Mouse (Mus musculus) 416B (cell line): ENCODE results near the gene Hdac7.
A peak's percentile ranks its signal among the peaks of the same experiment; 100 is the strongest.

Experiments used
- DNase-seq: peaks from one replicate; pipeline ENCODE4 v3.0.0; 2011; ENCODE audit warnings: low read depth

Hdac7 gene

DNA sequence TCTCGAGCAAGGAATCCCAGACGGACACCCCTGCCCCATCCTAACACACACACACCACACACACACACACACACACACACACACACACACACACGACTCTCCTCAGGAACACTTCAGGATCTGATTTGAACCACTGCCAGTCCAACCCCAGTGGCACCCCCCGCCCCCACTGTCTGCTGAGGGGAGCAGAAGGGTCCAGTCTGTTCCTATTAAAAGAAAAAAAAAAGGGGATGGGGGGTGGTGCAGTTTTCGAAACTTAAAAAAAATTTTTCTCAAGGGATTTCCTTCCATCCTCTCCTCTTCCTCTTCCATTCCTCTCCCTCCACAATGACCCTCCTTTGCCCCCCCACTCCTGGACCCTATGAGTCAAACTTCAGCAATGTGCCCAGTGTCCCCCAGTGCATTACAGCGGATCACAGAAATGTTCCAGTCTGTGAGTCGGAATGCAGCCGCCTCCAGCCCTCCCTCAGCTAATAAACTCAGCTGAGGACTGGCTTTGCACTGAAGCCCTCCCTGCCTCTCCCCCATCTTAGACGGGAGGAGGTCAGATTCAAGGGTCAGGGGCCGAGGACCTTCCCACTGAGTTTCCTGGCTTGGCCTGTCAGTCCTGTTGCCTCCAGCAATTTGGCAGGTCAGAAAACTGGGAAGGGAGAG, 12.2 kb downstream of the Hdac7 start:
- DNase-seq: no peak

DNA sequence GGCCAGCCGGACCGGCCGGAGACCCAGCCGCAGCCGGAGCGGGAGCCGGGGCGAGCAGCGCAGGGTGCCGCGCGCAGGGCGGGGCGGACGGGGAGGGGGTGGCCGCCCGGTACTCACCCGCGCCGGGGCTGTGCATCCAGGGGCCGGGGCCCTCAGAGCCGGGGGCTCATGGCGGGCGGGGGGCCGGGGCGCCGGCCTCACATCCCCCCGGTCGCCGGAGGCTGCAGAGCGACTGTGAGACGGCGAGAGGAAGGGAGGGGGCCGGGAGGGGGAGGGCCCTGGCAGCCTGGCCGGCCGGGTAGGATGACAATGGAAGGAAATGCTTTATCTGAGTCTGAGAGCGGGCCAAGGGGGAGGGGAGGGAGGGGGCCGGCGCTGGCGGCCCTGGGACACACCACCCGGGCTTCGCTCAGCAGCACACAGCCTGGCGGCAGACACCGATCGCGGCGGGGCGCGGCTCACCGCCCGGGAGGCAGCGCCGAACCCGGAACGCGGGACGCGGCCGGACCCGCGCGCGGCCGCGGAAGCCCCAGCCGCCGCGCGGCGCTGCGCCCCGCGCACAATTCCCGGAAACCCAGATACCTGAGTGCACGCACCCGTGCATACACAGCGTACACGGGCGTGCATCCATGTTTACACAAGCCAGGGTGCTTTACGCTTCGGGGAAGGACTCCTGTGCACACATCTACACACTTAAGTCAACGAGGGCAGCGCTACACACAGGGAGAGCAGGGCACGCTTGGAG, 12.9 kb downstream of the Hdac7 start:
- DNase-seq: peak; percentile 72

DNA sequence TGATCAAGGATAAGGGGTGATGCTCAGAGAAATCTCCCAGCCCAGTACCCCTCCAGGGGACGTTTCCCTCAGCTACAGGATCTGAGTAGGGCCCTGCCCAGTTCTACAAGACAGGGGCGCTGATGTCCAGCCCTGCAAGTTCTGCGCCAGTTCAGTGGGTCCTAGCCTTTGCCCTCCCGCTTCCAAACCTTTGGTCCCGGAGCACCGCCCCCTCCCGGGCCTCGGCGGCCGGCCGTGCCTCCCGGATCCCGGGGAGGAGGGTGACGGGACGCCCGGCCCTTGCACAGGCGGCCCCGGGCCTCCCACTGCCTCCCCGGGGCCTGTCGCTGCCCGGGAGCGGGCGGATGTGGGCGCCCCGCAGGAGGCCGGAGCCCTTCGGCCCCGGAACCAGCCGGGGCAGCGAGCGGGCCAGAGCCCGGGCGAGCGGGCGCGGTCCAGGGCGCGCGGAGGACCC, 13.5 kb downstream of the Hdac7 start:
- peak; percentile 41 for DNase-seq

DNA sequence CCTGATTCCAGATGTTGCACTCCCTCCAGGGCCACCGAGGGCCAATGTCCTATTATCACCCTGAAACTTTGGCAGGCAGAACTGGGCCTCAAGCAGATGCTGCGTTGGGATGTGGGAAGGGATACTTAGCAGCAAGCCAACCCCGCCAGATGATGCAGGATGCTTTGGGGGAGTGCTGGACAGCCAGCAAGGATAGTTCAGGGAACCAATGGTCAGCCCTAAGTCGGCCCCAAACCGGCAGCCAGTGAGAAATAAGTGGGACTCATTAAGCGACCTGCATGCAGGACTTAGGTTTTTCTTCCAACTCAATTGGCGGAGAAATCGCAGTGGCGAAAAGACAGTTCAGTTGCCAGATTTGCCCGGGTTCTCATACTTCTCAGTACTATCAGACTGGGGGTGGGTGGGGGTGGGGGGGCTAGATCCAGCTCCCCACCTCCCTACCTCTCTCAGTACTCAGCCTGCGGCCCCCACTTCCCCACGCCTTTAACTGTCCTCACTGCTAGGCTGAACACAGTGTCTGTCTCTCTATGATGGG, 14.0 kb downstream of the Hdac7 start:
- no peak for DNase-seq

DNA sequence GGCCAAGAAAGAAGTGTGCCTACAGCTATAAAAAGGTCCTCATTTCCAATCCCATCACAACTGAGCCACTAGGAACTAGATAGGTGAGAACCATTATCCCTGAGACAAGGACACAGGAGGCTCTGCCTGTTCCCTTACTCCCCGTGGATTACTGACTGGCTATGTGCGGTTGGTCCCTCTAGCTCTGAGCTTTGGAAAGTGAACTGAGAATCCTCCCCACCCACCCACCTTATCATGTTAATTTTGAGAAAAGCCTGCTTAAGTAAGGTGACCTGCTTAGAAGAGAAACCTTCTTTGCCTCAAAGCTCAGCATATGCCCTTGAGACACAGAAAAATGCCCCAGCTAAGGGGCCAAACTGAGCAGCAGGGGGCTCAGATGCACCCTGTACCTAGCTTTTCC, 14.9 kb downstream of the Hdac7 start:
- no peak for DNase-seq

DNA sequence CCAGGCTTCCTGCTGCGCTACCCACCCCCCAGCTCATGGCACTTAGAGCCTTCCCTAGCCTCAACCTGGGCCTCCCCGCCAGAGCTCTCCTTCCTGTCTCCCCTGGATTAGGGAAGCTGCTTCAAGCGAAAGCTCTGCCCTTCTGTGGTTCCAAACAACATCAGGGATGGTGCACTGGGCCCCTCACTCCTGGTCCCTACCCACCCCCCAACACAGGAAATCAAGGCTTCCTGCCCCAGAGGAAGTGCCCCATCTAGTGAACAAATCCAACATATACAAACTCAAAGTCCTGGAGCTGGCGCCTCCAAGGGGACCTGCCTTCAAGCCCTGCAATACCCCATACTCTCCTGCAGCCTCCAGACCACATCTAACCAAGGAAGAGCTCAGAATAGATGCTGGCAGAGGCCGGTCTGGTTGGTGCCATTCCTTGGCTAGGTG, 15.4 kb downstream of the Hdac7 start:
- peak; percentile 59 for DNase-seq

DNA sequence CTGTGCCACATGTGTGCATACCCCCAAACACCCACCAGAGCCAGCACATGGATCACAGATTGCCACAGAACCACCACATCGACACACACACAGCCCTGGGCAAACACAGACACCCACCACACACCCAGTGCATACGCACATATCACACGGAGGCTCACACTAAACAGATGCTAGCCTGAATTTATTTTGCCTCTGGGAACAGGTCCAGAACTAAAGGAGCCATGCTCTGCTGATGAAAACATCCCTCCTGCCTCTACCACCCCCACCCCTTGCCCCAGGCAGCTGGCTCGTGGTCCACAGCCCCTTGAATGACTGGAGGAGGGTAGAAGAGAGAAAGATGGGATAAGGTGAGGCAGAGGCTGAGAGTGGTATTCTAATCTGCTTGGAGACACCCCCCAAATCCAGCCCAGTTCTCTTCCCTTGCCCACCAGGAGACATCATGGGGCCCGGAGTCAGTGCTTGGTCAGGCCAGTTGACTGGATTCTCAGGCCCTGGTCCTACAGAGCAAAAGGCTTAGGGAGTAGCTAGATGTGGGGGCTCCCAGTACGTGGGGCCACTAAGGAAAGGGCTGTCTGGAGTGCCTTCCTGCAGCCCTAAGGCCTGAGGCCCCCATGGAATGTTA, 16.0 kb downstream of the Hdac7 start:
- no peak for DNase-seq

DNA sequence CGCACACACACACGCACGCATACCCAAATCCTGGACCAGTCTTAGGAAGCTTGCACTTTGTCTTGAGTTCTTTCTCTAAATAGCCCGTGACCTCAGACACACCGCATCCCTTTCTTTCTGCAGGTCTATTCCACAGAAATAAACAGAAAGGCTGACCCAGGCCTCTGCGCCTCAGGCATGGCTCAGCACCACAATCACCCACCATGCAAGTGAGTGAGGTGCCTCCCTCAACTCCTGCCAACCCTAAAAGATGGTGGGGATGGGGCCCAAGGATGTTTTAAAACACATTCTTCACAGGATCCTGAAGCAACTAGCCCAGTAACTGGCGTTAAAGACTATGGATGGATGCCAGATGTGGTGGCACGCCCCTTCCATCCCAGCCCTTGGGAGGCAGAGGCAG, 16.9 kb downstream of the Hdac7 start:
- no peak for DNase-seq

DNA sequence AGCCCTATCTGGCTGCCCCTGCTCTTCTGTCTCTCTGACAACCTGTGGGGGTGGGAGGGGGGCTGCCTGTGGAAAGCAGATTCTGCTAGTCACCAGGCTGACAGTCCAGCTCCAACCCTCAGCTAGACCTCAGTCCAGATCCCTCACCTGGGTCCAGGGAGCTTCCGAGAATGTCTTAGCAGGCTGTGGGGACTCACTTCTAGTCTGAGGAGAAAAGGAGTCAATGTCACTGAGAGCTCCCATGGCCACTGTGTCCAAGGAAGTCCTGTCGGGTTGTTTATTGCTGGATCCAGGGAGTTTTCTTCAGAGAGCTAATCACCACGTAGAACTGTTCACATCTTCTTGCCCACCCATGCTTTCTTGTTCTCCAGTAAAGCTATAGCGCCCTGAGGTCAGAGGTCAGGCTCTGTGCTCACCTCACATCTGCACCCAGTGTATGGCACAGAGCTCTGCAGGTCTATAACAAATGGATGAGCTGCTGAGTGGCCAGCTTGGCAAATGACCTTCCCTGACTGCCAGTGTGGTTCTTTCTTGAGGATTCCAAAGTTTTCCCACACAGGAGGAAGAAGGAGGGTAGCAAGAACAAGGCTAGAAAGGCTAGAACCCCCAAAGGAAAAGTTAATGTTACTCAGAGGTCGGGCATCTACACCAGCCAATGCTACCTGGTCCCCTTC, 17.6 kb downstream of the Hdac7 start:
- no peak for DNase-seq

DNA sequence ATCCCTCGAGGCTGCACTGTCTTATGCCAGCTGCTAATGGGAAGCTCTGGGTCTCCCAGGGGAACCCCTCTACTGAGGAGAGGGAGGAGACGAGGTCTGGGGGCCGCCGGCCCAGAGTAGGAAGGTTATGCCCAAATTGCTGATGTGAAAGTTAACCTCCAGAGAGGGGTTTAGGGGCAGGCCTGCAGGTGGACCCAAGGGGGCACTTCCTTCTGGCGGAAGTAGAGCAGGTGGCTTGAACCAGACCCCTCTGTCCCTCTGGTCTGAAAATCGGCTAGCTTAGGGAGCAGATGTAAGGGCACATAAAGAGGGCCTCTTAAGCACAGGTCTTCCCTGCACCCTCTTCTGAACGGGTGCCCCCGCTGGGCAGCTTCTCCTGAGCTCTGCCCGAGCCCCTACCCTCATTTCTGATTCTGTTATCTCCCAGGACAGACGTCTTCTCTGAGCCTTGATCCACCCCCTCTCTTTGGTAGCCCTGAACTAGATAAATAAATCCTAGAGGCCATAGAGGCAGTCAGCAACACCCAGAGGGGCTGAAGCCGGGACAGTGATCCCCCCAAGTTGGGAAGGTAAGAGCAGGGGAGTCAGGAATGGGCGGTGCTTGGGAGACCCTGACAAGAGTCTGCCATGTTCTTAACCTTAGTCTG, 18.2 kb downstream of the Hdac7 start:
- DNase-seq: no peak

DNA sequence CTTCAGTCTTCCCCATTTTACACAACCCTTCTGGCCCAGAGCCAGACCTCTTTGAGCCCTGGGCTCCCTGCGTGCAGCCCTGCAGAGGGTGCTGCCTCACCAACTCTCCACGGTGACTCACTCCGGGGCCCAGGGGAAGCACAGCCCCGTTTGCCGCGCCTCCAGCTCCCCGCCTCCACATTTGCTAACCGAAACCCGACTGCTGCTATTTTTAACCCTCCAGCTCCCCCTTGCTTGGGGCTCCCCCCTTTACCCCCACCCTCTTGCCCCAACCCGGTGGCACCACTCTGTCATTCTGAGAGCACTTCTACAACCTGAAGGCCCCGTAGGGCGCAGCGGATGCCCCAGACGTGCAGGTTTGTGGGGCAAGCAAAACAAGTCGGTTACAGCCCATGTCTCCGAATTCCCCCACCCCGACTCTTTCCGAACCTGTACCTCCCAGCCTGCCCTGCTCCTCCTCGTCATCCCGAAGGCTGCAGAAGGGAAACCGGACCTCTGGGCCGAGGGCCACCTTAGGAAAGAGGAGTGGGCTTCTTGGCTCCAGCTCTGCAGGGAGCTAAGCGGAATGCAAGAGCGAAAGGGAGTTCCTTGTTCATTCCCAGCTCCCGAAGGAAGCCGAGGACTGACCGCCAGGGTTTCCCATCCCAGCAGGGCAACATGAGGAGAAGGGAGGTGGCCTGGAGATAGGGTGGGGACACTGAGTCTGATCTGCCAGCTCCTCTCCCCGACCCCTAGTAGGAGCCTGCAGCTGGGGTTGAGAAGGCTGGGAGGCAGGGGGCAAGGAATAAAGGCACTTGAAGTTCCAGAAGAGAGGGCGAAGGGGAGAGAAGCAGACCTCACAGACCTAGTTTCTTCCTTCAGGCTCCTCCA, 19.0 kb downstream of the Hdac7 start:
- DNase-seq: peak; percentile 96

DNA sequence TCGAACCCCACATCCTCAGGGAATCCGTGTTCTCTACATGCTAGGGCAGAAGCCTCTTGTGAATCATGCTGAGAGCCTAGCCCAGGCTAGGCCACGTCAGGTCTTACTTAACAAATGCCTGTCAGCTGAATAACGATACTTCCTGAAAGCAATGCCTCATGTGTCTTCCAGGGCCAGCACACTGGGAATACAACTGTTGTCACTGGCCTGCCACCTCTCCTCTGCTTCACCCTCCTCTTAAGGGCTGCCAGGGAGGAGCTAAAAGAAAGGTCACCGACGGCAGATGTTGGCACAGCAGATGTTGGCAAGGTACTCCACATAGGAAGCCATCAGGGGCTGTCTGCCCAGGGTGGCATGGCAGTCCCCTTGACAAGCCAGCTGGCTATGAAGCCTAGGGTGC, 20.3 kb downstream of the Hdac7 start:
- no peak for DNase-seq

DNA sequence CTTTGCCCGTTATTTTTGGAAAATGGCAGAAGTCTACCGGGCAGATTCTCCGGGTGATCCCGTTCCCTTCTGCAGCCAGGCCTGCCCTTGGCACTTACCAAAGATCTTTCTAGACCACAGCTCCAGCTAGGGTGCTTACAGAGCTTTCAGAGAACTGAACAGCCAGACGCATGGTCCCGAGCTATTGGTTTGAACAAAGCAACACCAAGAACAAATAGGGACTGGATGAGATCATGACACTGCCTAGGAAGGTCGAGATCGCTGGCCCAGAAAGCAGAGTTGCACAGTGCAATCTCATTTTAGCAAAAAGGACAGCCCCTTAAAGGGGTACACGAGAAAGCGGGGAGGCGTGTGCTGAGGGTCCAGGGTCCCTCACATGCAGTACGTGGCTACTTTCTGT, 20.8 kb downstream of the Hdac7 start:
- no peak for DNase-seq

DNA sequence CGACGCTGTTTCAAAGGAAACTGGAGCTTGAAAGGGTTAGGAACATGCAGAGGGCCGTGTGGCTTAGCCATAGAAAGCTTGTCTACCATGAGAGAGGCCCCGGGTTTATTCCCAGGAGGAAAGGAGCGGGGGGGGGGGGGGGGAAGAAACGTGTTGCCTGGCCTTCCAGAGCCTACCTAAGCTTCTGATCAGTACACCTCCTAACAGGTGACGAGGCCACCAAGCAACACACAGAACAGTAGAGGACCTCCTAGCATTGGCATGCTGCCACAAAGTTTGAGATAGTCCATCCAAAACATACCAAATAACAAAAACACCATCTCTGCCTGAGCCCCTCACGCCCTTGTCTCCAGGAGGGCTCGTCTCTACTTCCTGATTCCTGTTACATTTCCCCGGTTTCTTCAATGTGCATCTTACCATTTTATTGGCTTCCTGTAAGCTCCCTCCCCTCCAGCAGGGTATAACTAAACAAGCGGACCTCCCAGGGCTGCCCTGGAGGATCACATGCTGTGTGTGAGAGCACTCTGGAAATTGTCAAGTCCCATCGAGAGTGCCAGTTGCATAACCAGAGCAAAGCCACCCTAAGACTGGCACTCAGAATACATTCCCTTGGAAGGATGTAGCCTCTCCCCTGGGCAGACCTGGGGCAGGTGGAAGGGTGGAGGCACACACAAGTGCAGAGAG, 21.6 kb downstream of the Hdac7 start:
- no peak for DNase-seq

DNA sequence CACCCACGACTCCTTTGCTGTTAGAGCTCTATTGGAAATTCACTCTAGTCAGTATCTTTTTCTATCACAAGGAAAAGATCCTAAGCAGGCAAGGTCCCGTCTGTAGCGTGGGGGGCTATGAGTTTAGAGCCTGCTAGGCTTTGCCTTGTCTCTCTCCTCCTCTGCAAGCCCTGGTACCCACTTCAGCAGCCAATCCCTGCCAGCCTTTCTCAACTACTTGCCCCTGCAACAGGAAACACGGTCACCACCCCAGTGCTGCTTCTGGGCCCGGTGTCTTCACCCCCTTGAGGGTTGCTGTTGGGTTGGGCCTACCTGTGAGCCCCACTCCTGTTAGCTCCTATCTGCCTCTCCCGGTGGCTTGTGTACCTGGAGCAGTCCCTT, 22.3 kb downstream of the Hdac7 start:
- DNase-seq: peak; percentile 56

DNA sequence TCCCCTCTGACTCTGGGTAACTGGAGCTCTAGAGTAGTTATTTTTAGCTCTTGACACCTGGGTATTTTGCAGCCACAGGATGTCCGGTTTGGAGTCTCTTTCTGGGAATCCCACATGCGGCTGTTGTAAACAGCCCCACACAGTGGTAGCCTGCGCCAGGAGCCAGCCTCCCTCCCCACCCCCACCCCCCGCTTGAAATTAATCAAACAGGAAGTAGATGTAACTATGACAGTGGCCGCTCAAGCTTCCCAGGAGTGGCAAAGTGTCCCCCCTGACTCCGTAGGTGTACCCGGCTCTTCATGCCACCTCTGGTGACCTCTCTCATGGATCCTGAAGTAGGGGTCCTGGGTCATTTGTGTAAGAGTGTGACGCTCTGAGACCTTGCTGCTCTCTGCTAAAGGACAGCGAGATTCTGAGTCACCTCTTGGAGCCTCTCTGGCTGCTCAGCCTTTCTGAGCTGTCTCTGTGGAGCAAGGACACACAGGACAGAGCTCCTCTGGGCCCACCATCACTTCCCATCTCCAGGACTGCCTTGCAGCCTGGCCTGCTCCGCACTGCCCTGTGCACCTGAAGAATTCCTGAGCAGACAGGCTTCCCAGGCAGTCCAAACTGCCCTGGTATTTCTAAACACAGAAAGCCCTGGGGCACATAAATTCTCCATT, 22.9 kb downstream of the Hdac7 start:
- DNase-seq: peak; percentile 86

DNA sequence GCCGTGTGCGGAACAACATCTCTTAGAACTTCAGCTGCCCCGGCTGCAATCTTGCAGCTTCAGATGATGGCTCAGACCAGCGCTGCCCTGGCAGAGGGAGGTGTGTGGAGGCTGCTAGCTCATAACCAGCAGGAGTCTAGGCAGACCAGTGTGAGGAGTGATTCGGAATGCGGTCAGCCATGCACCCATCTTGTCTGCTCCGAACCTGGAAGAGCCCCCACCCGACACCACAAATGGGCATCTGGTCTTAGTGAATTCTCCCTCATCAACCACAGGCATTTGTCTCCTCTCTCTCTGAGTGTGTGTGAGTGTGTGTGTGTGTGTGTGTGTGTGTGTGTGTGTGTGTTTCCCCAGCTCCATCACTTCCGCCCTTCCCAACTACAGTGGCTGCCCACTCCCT, 24.4 kb downstream of the Hdac7 start:
- DNase-seq: no peak

DNA sequence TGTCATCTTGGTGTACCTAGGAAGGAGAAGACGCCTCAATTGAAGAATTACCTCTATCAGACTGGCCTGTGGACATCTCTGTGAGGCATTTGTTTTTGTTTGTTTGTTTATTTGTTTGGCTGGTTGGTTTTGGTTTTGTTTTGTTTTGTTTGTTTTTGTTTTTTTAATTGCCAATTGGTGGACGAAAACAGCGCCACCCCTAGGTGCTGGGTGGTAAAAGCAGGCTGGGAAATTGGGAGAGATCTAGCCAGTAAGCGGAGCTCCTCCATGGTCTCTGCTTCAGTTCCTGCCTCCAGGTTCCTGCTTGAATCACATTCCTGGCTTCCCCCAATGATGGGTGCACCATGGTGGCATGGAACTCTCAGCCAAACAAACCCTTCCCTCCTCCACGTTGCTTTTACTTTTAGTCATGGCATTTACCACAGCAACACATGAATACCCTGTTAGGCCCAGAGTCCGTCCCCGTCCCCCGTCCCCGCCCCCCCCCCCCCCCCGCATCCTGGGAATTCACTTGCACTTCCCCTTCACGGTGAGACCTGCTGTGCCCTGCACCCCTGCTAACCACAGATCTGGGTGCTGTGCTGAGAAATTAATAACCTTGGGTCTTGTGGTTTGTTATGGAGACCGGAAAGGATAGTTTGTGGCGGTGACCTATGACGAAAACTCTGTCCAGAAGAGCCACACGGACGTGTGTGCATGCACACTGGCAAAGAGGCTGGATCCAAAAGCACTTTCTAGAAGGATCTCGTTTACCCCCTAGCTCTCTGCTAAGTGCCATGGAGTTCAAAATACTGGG, 27.9 kb downstream of the Hdac7 start:
- DNase-seq: peak; percentile 96

DNA sequence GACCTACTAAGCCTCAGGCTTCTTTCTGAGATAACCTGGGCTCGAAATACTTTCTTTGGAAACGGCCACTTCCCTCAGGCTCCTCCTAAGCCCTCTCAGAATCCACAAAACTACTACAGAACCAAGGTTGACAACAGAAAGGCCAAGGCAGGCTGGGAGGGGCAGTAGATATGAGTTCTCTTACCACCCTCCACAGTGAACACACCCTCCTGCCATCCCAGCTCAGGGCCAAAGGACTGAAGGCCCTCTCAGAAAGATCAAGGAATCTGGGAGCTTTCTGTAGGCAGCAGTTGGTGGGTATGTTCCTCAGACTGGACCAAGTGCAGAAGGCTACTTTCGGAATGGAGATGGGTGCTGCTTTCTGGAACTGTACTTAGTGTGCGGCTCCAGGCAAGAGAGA, 29.0 kb downstream of the Hdac7 start:
- no peak for DNase-seq
